Mouse (Mus musculus) effector memory CD4-positive, alpha-beta T cell, adult 5 months (primary cell): ENCODE measurements around the gene Mx1. TPM values are rescaled to one million over a fixed set of nuclear protein-coding genes. Genes with fewer than 3 reads are reported as not detected.

Experiments used
- polyA plus RNA-seq: library from polyadenylated mRNA; unstranded; fragments of 100-300 nt; shearing (Covaris generic); gene quantifications from one replicate; pipeline ENCODE4 v1.2.1, GENCODE M21; 2017

Mx1 gene
- 4.7 TPM for polyA plus RNA-seq

DNA sequence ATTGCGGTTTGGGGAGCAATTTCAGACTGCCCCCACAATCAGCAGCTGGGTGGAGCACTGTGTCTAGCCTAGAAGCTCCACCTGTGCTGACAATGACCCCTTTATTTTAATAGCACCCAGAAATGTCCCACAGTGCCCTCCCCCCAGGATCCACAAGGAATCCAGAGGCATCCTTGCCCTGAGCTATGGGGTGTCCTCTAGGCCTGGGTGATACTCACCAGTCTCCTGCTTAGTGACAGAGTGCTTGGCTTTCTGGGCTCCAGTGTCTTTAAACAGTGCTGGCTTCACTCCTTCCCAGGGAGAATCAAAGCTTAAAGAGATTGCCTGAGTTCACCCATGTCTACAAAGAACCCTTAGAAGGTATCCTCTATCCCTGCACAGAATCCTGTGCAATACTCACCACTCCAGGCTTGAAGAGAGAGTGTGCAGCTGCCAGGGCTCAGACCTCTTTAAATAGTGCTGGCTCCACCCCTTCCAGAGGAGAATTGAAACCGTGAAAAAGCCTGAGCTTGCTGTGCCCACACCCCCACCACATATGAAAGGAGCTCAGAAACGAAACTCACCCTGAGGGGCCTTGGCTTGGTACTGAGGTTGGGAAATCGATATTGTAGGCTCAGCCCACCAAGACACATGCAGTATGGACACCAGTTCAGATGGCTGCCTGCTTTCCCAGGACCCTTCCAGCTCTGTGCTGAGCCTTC is at the start of gene Mx1:
TSS of gene Mx1 (minus strand) at position 427 of the 701 bp plus-strand sequence.

Other genes with a start within 250 kb of the Mx1 start
- 4.4 TPM for gene Bace2, start 106.2 kb downstream of the Mx1 start, polyA plus RNA-seq
- 1.9 TPM for gene Fam3b, start 51.9 kb upstream of the Mx1 start, polyA plus RNA-seq
- not detected for gene Tmprss2, start 148.3 kb upstream of the Mx1 start, polyA plus RNA-seq